Mouse (Mus musculus): ENCODE measurements around the gene Tmem260. TPM values are rescaled to one million over a fixed set of nuclear protein-coding genes. Genes with fewer than 3 reads are reported as not detected.

Gene Tmem260
- polyA plus RNA-seq, 1 experiment from 2014 or later = 6.7 TPM

DNA sequence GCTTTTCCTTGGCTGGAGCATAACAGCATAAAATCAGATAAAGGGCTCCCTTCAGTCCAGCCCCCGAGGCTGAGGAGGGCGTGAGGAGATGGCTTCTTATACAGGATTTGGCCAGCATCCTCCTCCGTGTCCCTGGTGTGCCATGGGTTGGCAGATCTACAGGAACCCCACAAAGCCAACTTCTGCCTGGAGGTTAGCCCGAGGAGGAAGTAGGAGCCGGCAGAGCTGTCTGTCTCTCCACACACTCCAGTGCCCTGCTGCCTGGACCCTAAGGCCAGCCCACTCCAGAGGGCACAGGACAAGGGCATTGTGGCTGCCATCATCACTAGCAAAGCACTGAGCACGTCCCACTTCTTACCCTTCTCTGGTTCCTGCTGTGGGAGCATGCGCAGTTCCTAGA lies 68.7 kb downstream of the Tmem260 start:
- Histone ChIP-seq H3K9ac (no peak overlapping the region), H3K4me3 (replicated peaks) (no peak overlapping the region), H3K27me3 (no peaks in the 10 kb centered on the region), H3K4me2 (no peak overlapping the region), H3K9me3 (replicated peaks) (no peaks in the 10 kb centered on the region), H3K27ac (replicated peaks) (no peak overlapping the region), H3K36me3 (replicated peaks) (peaks cover 9% of the 10 kb centered on the region; the same call in 1 of the 2 replicates), H3K4me1 (replicated peaks) (no peaks in the 10 kb centered on the region)
- no peak for ATAC-seq (ENCODE audit: insufficient read depth)
- 39% methylated on average over 7 of the region's 7 CpGs for WGBS (ENCODE audit: insufficient replicate concordance)

DNA sequence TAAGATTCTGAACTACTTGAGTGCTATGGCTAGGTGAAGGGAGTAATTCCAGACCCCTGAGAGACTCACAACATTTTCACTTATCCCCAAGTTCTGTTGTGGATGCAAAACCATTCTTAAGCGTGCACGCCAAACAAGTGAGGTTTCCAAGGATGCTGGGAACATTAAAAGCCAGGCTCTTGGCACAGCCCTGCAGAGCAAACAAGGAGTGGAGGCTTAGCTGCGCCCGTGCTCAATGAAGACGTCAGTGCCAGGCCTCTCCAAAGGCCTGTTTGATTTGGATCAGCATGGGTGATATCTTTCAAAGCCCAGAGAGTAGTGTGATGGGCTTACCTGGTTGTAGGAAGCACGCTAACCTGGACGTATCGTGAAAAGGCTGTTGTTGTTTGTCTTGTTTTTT lies 69.6 kb downstream of the Tmem260 start:
- Histone ChIP-seq H3K4me2 (no peak overlapping the region), H3K36me3 (replicated peaks) (0 out of 2 replicates have a peak, but pooled peaks cover 5% of the 10 kb centered on the region), H3K9me3 (replicated peaks) (no peaks in the 10 kb centered on the region), H3K27ac (replicated peaks) (no peak overlapping the region), H3K9ac (no peak overlapping the region), H3K4me3 (replicated peaks) (no peak overlapping the region), H3K4me1 (replicated peaks) (no peaks in the 10 kb centered on the region), H3K27me3 (no peaks in the 10 kb centered on the region)
- no peak for ATAC-seq (ENCODE audit: insufficient read depth)
- WGBS (ENCODE audit: insufficient replicate concordance) = 71% methylated on average over 8 of the region's 8 CpGs

DNA sequence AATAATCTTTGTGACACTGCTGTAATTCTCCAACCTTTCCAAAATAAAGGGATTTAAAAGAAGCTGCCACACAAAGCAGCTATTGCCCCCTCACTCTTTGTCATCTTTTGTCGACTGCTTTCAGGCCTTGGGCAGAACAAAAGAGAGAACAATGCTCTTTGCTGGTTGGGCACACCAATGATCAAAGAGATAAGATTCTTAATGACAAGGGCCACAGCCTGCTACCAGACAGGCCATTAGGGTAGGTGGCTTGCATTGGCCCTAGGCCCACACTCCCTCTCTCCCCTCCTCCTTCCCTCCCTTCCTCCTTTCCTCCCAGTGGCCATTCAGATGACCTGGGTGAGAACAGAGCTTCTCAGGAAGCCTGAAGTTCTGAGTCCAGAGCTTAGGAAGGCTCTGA lies 77.4 kb downstream of the Tmem260 start:
- WGBS (ENCODE audit: insufficient replicate concordance) = 24% methylated on average over 1 of the region's 1 CpGs
- H3K27ac ChIP-seq (replicated peaks) = no peak overlapping the region
- H3K9me3 ChIP-seq (replicated peaks) = no peaks in the 10 kb centered on the region
- no peaks in the 10 kb centered on the region for H3K36me3 ChIP-seq (replicated peaks)
- no peak overlapping the region for H3K4me2 ChIP-seq
- H3K27me3 ChIP-seq = no peaks in the 10 kb centered on the region
- no peak overlapping the region for H3K9ac ChIP-seq
- H3K4me1 ChIP-seq (replicated peaks) = no peaks in the 10 kb centered on the region
- ATAC-seq (ENCODE audit: insufficient read depth) = no peak
- no peak overlapping the region for H3K4me3 ChIP-seq (replicated peaks)

DNA sequence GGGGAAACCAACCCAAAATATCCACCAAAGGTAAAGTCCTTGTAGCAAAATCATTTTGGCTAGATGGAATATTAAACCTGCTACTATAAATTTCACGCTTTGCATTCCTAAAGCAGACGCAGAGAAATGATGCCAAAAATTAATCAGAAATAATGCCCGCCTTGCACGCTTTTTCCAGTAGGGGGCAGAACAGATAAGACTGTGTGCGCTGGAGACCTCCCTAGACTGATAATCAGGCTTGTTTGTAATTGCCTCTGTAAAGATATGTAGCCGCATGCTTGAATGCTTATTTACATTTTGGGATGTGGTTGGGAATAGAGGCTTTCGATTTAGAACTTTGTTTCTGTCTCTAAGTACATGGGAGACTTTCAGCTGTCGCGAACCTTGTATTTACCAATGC lies 78.2 kb downstream of the Tmem260 start:
- no peaks in the 10 kb centered on the region for H3K27me3 ChIP-seq
- no peak for ATAC-seq (ENCODE audit: insufficient read depth)
- H3K27ac ChIP-seq (replicated peaks) = no peak overlapping the region
- WGBS (ENCODE audit: insufficient replicate concordance) = 37% methylated on average over 9 of the region's 9 CpGs
- H3K4me1 ChIP-seq (replicated peaks) = no peaks in the 10 kb centered on the region
- H3K36me3 ChIP-seq (replicated peaks) = no peaks in the 10 kb centered on the region
- no peaks in the 10 kb centered on the region for H3K9me3 ChIP-seq (replicated peaks)
- no peak overlapping the region for H3K4me3 ChIP-seq (replicated peaks)
- H3K4me2 ChIP-seq = no peak overlapping the region
- H3K9ac ChIP-seq = no peak overlapping the region

- Histone ChIP-seq H3K9me3 (replicated peaks) (no peaks in the 10 kb centered on the region), H3K4me2 (no peak overlapping the region), H3K27ac (replicated peaks) (no peak overlapping the region), H3K4me1 (replicated peaks) (no peaks in the 10 kb centered on the region), H3K9ac (no peak overlapping the region), H3K36me3 (replicated peaks) (no peaks in the 10 kb centered on the region), H3K4me3 (replicated peaks) (no peak overlapping the region), H3K27me3 (no peaks in the 10 kb centered on the region)
- no peak for ATAC-seq (ENCODE audit: insufficient read depth)
- 62% methylated on average over 6 of the region's 6 CpGs for WGBS (ENCODE audit: insufficient replicate concordance)
These were observed 79.1 kb downstream of the Tmem260 start for GRCm38 (mm10) chr14:48525055-48525454.

- H3K9ac ChIP-seq = no peak overlapping the region
- no peak overlapping the region for H3K4me2 ChIP-seq
- 58% methylated on average over 10 of the region's 10 CpGs for WGBS (ENCODE audit: insufficient replicate concordance)
- H3K9me3 ChIP-seq (replicated peaks) = no peaks in the 10 kb centered on the region
- H3K4me3 ChIP-seq (replicated peaks) = no peak overlapping the region
- H3K27ac ChIP-seq (replicated peaks) = no peak overlapping the region
- H3K27me3 ChIP-seq = peaks cover 11% of the 10 kb centered on the region; the same call in 1 of the 2 replicates
- H3K4me1 ChIP-seq (replicated peaks) = no peaks in the 10 kb centered on the region
- no peaks in the 10 kb centered on the region for H3K36me3 ChIP-seq (replicated peaks)
- ATAC-seq (ENCODE audit: insufficient read depth) = no peak
These were observed 84.7 kb downstream of the Tmem260 start for GRCm38 (mm10) chr14:48530629-48531028.

- WGBS (ENCODE audit: insufficient replicate concordance) = 15% methylated on average over 14 of the region's 14 CpGs
- ATAC-seq (ENCODE audit: insufficient read depth) = peak; percentile 96
- H3K27me3 ChIP-seq = no peaks in the 10 kb centered on the region
- H3K4me1 ChIP-seq (replicated peaks) = peaks cover 66% of the 10 kb centered on the region
- peak overlapping the region; percentile 66 for H3K4me3 ChIP-seq (replicated peaks)
- peak overlapping the region; percentile 75 for H3K9ac ChIP-seq
- peak overlapping the region; percentile 75 for H3K4me2 ChIP-seq
- no peaks in the 10 kb centered on the region for H3K9me3 ChIP-seq (replicated peaks)
- H3K27ac ChIP-seq (replicated peaks) = peak overlapping the region; percentile 98
- no peaks in the 10 kb centered on the region for H3K36me3 ChIP-seq (replicated peaks)
These were observed 92.2 kb downstream of the Tmem260 start for GRCm38 (mm10) chr14:48537795-48538766.

DNA sequence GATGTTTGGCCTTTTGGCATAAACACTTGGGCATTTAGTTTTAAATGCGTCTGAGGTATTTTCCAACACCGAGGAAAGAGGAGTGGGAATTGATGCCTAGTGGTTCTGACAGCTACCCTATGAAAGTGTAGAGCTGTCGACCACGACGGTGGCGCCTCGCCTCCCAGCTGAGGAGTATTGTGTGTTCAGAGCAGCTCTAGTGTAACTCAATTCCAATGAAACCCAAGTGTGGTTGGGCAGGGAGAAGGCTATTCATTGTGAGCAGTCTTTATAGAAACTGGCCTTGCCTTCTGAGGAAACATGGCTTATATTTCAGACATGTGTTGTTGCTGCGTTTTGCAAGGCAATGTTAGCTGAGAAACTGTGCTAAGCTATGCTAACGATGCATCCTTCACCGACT lies 99.2 kb downstream of the Tmem260 start:
- Histone ChIP-seq H3K4me2 (no peak overlapping the region), H3K9me3 (replicated peaks) (no peaks in the 10 kb centered on the region), H3K4me1 (replicated peaks) (peaks cover 43% of the 10 kb centered on the region), H3K9ac (no peak overlapping the region), H3K4me3 (replicated peaks) (no peak overlapping the region), H3K27ac (replicated peaks) (no peak overlapping the region), H3K36me3 (replicated peaks) (no peaks in the 10 kb centered on the region), H3K27me3 (no peaks in the 10 kb centered on the region)
- 73% methylated on average over 10 of the region's 10 CpGs for WGBS (ENCODE audit: insufficient replicate concordance)
- ATAC-seq (ENCODE audit: insufficient read depth) = no peak

- no peak overlapping the region for H3K4me2 ChIP-seq
- 65% methylated on average over 3 of the region's 3 CpGs for WGBS (ENCODE audit: insufficient replicate concordance)
- no peak overlapping the region for H3K9ac ChIP-seq
- no peak for ATAC-seq (ENCODE audit: insufficient read depth)
- no peak overlapping the region for H3K27ac ChIP-seq (replicated peaks)
- H3K9me3 ChIP-seq (replicated peaks) = no peaks in the 10 kb centered on the region
- no peak overlapping the region for H3K4me3 ChIP-seq (replicated peaks)
- no peaks in the 10 kb centered on the region for H3K27me3 ChIP-seq
- peaks cover 35% of the 10 kb centered on the region for H3K4me1 ChIP-seq (replicated peaks)
- H3K36me3 ChIP-seq (replicated peaks) = no peaks in the 10 kb centered on the region
These were observed 100.1 kb downstream of the Tmem260 start for GRCm38 (mm10) chr14:48546009-48546408.

GRCm38 (mm10) chr14:48549703-48550102 lies 103.8 kb downstream of the Tmem260 start:
- no peaks in the 10 kb centered on the region for H3K27me3 ChIP-seq
- peaks cover 13% of the 10 kb centered on the region; the same call in 1 of the 2 replicates for H3K4me1 ChIP-seq (replicated peaks)
- H3K9ac ChIP-seq = no peak overlapping the region
- no peak overlapping the region for H3K4me2 ChIP-seq
- peak overlapping the region; percentile 38; the same call in 1 of the 2 replicates for H3K27ac ChIP-seq (replicated peaks)
- no peaks in the 10 kb centered on the region for H3K9me3 ChIP-seq (replicated peaks)
- WGBS (ENCODE audit: insufficient replicate concordance) = 51% methylated on average over 7 of the region's 7 CpGs
- no peak for ATAC-seq (ENCODE audit: insufficient read depth)
- no peaks in the 10 kb centered on the region for H3K36me3 ChIP-seq (replicated peaks)
- no peak overlapping the region for H3K4me3 ChIP-seq (replicated peaks)

GRCm38 (mm10) chr14:48553216-48553615 lies 107.3 kb downstream of the Tmem260 start:
- Histone ChIP-seq H3K36me3 (replicated peaks) (no peaks in the 10 kb centered on the region), H3K27ac (replicated peaks) (no peak overlapping the region), H3K4me3 (replicated peaks) (no peak overlapping the region), H3K9ac (no peak overlapping the region), H3K4me2 (no peak overlapping the region), H3K9me3 (replicated peaks) (no peaks in the 10 kb centered on the region), H3K4me1 (replicated peaks) (peaks cover 7% of the 10 kb centered on the region; the same call in 1 of the 2 replicates), H3K27me3 (no peaks in the 10 kb centered on the region; the same call in 1 of the 2 replicates)
- WGBS (ENCODE audit: insufficient replicate concordance) = 77% methylated on average over 4 of the region's 4 CpGs
- no peak for ATAC-seq (ENCODE audit: insufficient read depth)
